Mouse (Mus musculus): Measurements from ENCODE around the gene Sdc4. TPM values are rescaled to one million over a fixed set of nuclear protein-coding genes. Genes with fewer than 3 reads are reported as not detected.

Gene Sdc4
- total and polyA plus RNA-seq, 3 experiments, result 14.7 to 26.0 (median 20.2) TPM

DNA sequence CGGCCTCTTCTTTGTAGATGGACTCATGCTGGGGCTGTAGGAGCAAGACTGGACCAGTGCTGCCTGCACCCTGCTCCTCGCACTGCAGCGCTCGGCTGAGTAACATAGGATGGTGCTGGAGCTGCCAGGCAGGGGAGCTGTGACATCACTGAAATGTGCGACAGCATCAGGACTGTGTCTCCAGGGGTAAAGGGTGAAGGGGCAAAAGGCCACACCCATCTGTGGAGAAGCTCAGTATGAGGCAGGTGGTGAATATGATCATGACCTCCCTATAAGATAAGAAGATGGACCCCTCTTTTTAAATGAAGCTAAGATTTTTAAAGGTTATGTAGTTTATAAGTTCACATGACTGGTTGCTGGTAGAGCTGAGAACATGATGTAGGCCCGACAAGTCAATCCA, 29.9 kb upstream of the Sdc4 start, which contains the start of gene Trp53tg5:
Gene Trp53tg5, minus strand, starts transcription at position 101 of the 400 bp plus-strand sequence.
- no peak within 1 kb of the TSS for H3K9ac ChIP-seq (ENCODE audit: low read depth, low read length)
- H3K79me2 ChIP-seq (replicated peaks; ENCODE audit: control insufficient read depth, insufficient read depth, low read length), result no peaks in the 10 kb centered on the region
- TF ChIP-seq POLR2A (IDR thresholded peaks at IDR 0.05; ENCODE audit: insufficient read depth, low read depth, low read length) (no peak), EP300 (IDR thresholded peaks at IDR 0.05; ENCODE audit: insufficient read depth, low read depth, low read length) (no peak), CTCF (IDR thresholded peaks at IDR 0.05) (no peak)
- no peaks in the 10 kb centered on the region for H3K27me3 ChIP-seq (ENCODE audit: control insufficient read depth, insufficient read depth, low read length)
- intact Hi-C loops (cut with DNase I), result no loop called here
- no peak within 1 kb of the TSS for H3K27ac ChIP-seq
- DNase-seq, result no peak
- H3K4me3 ChIP-seq, result no peak within 1 kb of the TSS
- WGBS, result 85% methylated on average over 6 of the region's 6 CpGs
- H3K4me1 ChIP-seq (ENCODE audit: control insufficient read depth, insufficient read depth, low read length), result no peaks in the 10 kb centered on the region
- H3K36me3 ChIP-seq (ENCODE audit: control insufficient read depth, insufficient read depth, low read length), result no peaks in the 10 kb centered on the region

- H3K9ac ChIP-seq (ENCODE audit: low read depth, low read length), result no peak overlapping the region
- H3K79me2 ChIP-seq (replicated peaks; ENCODE audit: control insufficient read depth, insufficient read depth, low read length), result no peaks in the 10 kb centered on the region
- no peak overlapping the region for H3K27ac ChIP-seq
- H3K36me3 ChIP-seq (ENCODE audit: control insufficient read depth, insufficient read depth, low read length), result no peaks in the 10 kb centered on the region
- H3K4me1 ChIP-seq (ENCODE audit: control insufficient read depth, insufficient read depth, low read length), result no peaks in the 10 kb centered on the region
- intact Hi-C loops (cut with DNase I), result loop anchor here (1.0 kb wide), 1 partner anchor 48 kb away; no protein-coding TSS in a partner anchor
- no peaks in the 10 kb centered on the region for H3K27me3 ChIP-seq (ENCODE audit: control insufficient read depth, insufficient read depth, low read length)
- H3K4me3 ChIP-seq, result no peak overlapping the region
- TF ChIP-seq CTCF (IDR thresholded peaks at IDR 0.05), result peak; percentile 87
- no peak for TF ChIP-seq POLR2A (IDR thresholded peaks at IDR 0.05; ENCODE audit: insufficient read depth, low read depth, low read length)
- no peak for TF ChIP-seq EP300 (IDR thresholded peaks at IDR 0.05; ENCODE audit: insufficient read depth, low read depth, low read length)
- peak in 1 of 2 experiments; percentile 48 for DNase-seq
- 35% methylated on average over 10 of the region's 10 CpGs for WGBS
These were observed 26.6 kb upstream of the Sdc4 start for GRCm38 (mm10) chr2:164470254-164470653.

DNA sequence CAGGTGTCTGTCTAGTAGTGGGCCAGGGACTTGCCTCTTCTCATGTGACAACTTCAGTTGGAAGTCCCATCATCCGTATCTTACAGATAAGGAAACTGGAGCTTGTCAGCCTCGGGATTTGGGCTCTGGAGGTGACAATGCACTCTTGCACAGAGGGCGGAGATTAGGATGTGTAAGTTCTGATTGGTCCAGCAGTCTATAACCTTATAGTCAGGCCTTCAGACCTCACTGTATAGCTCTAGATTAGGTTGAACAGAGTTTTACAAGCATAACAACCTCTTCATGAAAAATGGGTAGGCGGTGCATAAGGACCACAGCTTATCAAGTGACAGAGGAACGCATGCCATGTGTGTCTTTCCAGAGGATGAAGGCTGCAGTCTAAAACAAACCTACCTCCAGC, 23.1 kb upstream of the Sdc4 start:
- TF ChIP-seq EP300 (IDR thresholded peaks at IDR 0.05; ENCODE audit: insufficient read depth, low read depth, low read length), result no peak
- no peak for TF ChIP-seq POLR2A (IDR thresholded peaks at IDR 0.05; ENCODE audit: insufficient read depth, low read depth, low read length)
- TF ChIP-seq CTCF (IDR thresholded peaks at IDR 0.05), result no peak
- 68% methylated on average over 5 of the region's 5 CpGs for WGBS
- H3K79me2 ChIP-seq (replicated peaks; ENCODE audit: control insufficient read depth, insufficient read depth, low read length), result no peaks in the 10 kb centered on the region
- no peaks in the 10 kb centered on the region for H3K4me1 ChIP-seq (ENCODE audit: control insufficient read depth, insufficient read depth, low read length)
- no peak overlapping the region for H3K27ac ChIP-seq
- intact Hi-C loops (cut with DNase I), result no loop called here
- H3K9ac ChIP-seq (ENCODE audit: low read depth, low read length), result no peak overlapping the region
- no peaks in the 10 kb centered on the region for H3K36me3 ChIP-seq (ENCODE audit: control insufficient read depth, insufficient read depth, low read length)
- H3K27me3 ChIP-seq (ENCODE audit: control insufficient read depth, insufficient read depth, low read length), result no peaks in the 10 kb centered on the region
- DNase-seq, result no peak
- no peak overlapping the region for H3K4me3 ChIP-seq

- peaks cover 2% of the 10 kb centered on the region; the same call in 1 of the 2 replicates for H3K4me1 ChIP-seq (ENCODE audit: control insufficient read depth, insufficient read depth, low read length)
- no peak for DNase-seq
- intact Hi-C loops (cut with DNase I), result no loop called here
These were observed 21.5 kb upstream of the Sdc4 start for GRCm38 (mm10) chr2:164465161-164465560.

DNA sequence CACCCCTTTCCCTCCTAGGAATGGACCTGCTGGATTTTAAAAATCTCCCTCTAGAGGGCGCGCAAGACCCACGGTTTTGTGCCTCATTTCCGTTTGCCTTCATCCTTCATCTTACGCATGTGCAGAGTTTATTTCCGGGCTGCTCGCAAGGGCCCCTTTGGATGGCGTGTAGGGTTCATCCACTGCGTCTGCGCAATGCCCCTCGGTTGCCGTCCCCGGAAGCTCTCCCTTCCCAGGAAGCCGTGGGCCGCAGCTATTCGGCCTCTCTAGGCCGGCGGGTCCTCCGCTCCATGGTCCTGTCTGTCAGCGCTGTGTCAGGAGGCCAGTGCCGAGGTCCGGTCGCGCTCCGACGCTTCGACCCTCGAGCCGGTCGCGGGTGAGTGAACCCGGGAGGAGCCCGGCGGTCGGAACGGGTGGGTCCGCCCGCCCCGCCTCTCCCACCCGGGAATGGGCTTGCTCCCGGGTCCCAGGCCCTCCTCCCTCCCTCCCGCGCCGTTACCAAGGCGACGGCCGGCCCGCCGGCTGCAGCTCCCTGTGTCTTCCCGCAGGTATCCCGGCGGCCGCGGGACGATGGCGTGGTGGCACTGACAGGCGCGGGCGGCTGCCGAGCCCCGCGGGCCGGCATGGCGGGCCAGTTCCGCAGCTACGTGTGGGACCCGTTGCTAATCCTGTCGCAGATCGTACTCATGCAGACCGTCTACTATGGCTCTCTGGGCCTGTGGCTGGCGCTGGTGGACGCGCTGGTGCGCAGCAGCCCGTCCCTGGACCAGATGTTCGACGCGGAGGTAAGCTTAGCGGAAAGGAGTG, 17.3 kb upstream of the Sdc4 start, which contains the start of gene Gm20458:
Gene Gm20458, plus strand, starts transcription at position 223 of the 807 bp plus-strand sequence.
- H3K36me3 ChIP-seq (ENCODE audit: control insufficient read depth, insufficient read depth, low read length), result no peaks in the 10 kb centered on the region
- peak within 1 kb of the TSS; percentile 90 for H3K4me3 ChIP-seq
- peak; percentile 92 to 98 for DNase-seq
- H3K27ac ChIP-seq, result peak within 1 kb of the TSS; percentile 88
- intact Hi-C loops (cut with DNase I), result loop anchor here (1.0 to 2.0 kb wide), 2 partner anchors 36 to 57 kb away; partner anchors contain the start of gene Pigt
- TF ChIP-seq EP300 (IDR thresholded peaks at IDR 0.05; ENCODE audit: insufficient read depth, low read depth, low read length) (peak; percentile 85), POLR2A (IDR thresholded peaks at IDR 0.05; ENCODE audit: insufficient read depth, low read depth, low read length) (peak; percentile 71), CTCF (IDR thresholded peaks at IDR 0.05) (peak; percentile 93)
- peak within 1 kb of the TSS; percentile 79 for H3K9ac ChIP-seq (ENCODE audit: low read depth, low read length)
- under 1% methylated on average over 78 of the region's 79 CpGs for WGBS
- peaks cover 4% of the 10 kb centered on the region for H3K4me1 ChIP-seq (ENCODE audit: control insufficient read depth, insufficient read depth, low read length)
- H3K79me2 ChIP-seq (replicated peaks; ENCODE audit: control insufficient read depth, insufficient read depth, low read length), result no peaks in the 10 kb centered on the region
- no peaks in the 10 kb centered on the region for H3K27me3 ChIP-seq (ENCODE audit: control insufficient read depth, insufficient read depth, low read length)

More at GRCm38 (mm10) chr2:164465161-164465560, 21.5 kb upstream of the Sdc4 start:
- Histone ChIP-seq H3K36me3 (ENCODE audit: control insufficient read depth, insufficient read depth, low read length) (no peaks in the 10 kb centered on the region), H3K4me3 (no peak overlapping the region), H3K27ac (no peak overlapping the region), H3K9ac (ENCODE audit: low read depth, low read length) (no peak overlapping the region), H3K79me2 (replicated peaks; ENCODE audit: control insufficient read depth, insufficient read depth, low read length) (no peaks in the 10 kb centered on the region), H3K27me3 (ENCODE audit: control insufficient read depth, insufficient read depth, low read length) (no peaks in the 10 kb centered on the region)
- TF ChIP-seq EP300 (IDR thresholded peaks at IDR 0.05; ENCODE audit: insufficient read depth, low read depth, low read length), result no peak
- TF ChIP-seq POLR2A (IDR thresholded peaks at IDR 0.05; ENCODE audit: insufficient read depth, low read depth, low read length), result no peak
- TF ChIP-seq CTCF (IDR thresholded peaks at IDR 0.05), result no peak

- TF ChIP-seq EP300 (IDR thresholded peaks at IDR 0.05; ENCODE audit: insufficient read depth, low read depth, low read length), result no peak
- TF ChIP-seq POLR2A (IDR thresholded peaks at IDR 0.05; ENCODE audit: insufficient read depth, low read depth, low read length), result no peak
- TF ChIP-seq CTCF (IDR thresholded peaks at IDR 0.05), result no peak
- no peak overlapping the region for H3K4me3 ChIP-seq
- WGBS, result 83% methylated on average over 8 of the region's 8 CpGs
- no peaks in the 10 kb centered on the region for H3K79me2 ChIP-seq (replicated peaks; ENCODE audit: control insufficient read depth, insufficient read depth, low read length)
- no peak overlapping the region for H3K9ac ChIP-seq (ENCODE audit: low read depth, low read length)
- H3K27me3 ChIP-seq (ENCODE audit: control insufficient read depth, insufficient read depth, low read length), result no peaks in the 10 kb centered on the region
- peaks cover 15% of the 10 kb centered on the region for H3K4me1 ChIP-seq (ENCODE audit: control insufficient read depth, insufficient read depth, low read length)
- intact Hi-C loops (cut with DNase I), result no loop called here
- H3K27ac ChIP-seq, result no peak overlapping the region
- H3K36me3 ChIP-seq (ENCODE audit: control insufficient read depth, insufficient read depth, low read length), result no peaks in the 10 kb centered on the region
- no peak for DNase-seq
These were observed 14.8 kb upstream of the Sdc4 start for GRCm38 (mm10) chr2:164458535-164458934.

Data from heart, adult 2 months (tissue).